Mouse (Mus musculus) heart, embryonic 14.5 days (tissue): ENCODE measurements around the gene Cd38. TPM values are rescaled to one million over a fixed set of nuclear protein-coding genes. Genes with fewer than 3 reads are reported as not detected.
"Not testable (repeated sequence)": the region's sequence is repeated elsewhere in the genome, so short reads cannot be mapped to it uniquely, and the experiment has no call there.

Source experiments
- ATAC-seq: fragments of 200-750 bp; cut with Nextera tagmentation; 2 replicates; pipeline ENCODE4 v1.8.0; 2017; ENCODE audit warnings: low read depth, moderate TSS enrichment; ENCODE audit not compliant: insufficient number of reproducible peaks, insufficient read depth, low FRiP score
- H3K27ac ChIP-seq, 2 experiments: fragments of 200-500 bp in 1 of 2; fragments of 300-500 bp in 1 of 2; sonication (generic) in 1 of 2; replicated peaks in 1 of 2; 2 replicates each; pipeline ENCODE4 v1.5.1; 2012 to 2014; ENCODE audit warnings: low read depth in 2 of 2, low read length in 2 of 2, control low read depth in 1 of 2, mild to moderate bottlenecking in 1 of 2, mixed read lengths in 1 of 2; ENCODE audit not compliant: control insufficient read depth in 1 of 2, insufficient read depth in 1 of 2
- H3K27me3 ChIP-seq: fragments of 300-500 bp; sonication (generic); 2 replicates; pipeline ENCODE4 v1.6.1; 2014; ENCODE audit warnings: mild to moderate bottlenecking, low read length, control low read depth; ENCODE audit not compliant: control insufficient read depth, insufficient read depth
- H3K36me3 ChIP-seq: fragments of 300-500 bp; sonication (generic); 2 replicates; pipeline ENCODE4 v1.6.1; 2014; ENCODE audit warnings: mild to moderate bottlenecking, control low read depth, low read length, mixed read lengths; ENCODE audit not compliant: control insufficient read depth, insufficient read depth
- H3K4me1 ChIP-seq, 2 experiments: fragments of 200-500 bp in 1 of 2; fragments of 300-500 bp in 1 of 2; sonication (generic) in 1 of 2; 2 replicates each; pipeline ENCODE4 v1.6.1; 2012 to 2014; ENCODE audit warnings: low read length in 2 of 2, control low read depth in 1 of 2, mixed read lengths in 1 of 2; ENCODE audit not compliant: control insufficient read depth in 2 of 2, insufficient read depth in 2 of 2
- H3K4me2 ChIP-seq: fragments of 300-500 bp; sonication (generic); 2 replicates; pipeline ENCODE4 v1.6.1; 2014; ENCODE audit warnings: mild to moderate bottlenecking, low read length
- H3K4me3 ChIP-seq, 2 experiments: fragments of 200-500 bp in 1 of 2; fragments of 300-500 bp in 1 of 2; sonication (generic) in 1 of 2; 2 replicates each; pipeline ENCODE4 v1.5.1; 2012 to 2014; ENCODE audit warnings: low read length in 2 of 2, mild to moderate bottlenecking in 2 of 2, control low read depth in 1 of 2, low read depth in 1 of 2, moderate library complexity in 1 of 2; ENCODE audit not compliant: control insufficient read depth in 1 of 2, insufficient read depth in 1 of 2
- H3K9ac ChIP-seq: fragments of 300-500 bp; sonication (generic); 2 replicates; pipeline ENCODE4 v1.6.1; 2014; ENCODE audit warnings: mild to moderate bottlenecking, low read length
- H3K9me3 ChIP-seq: fragments of 300-500 bp; sonication (generic); 2 replicates; pipeline ENCODE4 v1.6.1; 2016; ENCODE audit warnings: low read length, control low read depth; ENCODE audit not compliant: control insufficient read depth
- WGBS: fragments of 180-500 bp; shearing (Covaris S2); extraction: QIAGEN DNeasy Blood & Tissue Kit; methylation state at CpG from one replicate; pipeline ENCODE4 v1.1.7; 2014; 5-methylcytosine and 5-hydroxymethylcytosine counted together
- polyA plus RNA-seq: library from polyadenylated mRNA; unstranded; fragments of >200 nt; fragmentation: Nextera tagmentation; extraction: Ambion mirVana; gene quantifications from 2 replicates; pipeline ENCODE4 v1.2.1, GENCODE M21; 2014

The Cd38 gene
- polyA plus RNA-seq, 1 experiment from 2014 or later = 25.3 TPM

DNA sequence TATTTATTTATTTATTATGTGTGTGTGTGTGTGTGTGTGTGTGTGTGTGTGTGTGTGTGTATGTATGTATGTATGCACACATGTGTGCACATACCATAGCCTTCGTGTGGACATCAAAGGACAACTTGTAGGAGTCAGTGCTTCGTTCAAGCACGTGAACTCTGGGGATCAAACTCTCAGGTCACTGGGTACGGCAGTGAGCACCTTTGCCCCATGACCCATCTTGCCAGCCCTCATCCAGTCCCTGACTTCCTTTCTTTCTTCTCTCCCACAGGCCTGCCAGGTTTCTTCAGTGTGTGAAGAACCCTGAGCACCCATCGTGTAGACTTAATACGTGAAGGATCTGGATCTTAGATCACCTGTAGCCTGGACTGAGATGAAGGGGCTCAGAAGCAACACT is 41.7 kb downstream of the Cd38 start:
- Histone ChIP-seq H3K27me3 (no peaks in the 10 kb centered on the region), H3K4me2 (no peak overlapping the region), H3K9me3 (no peaks in the 10 kb centered on the region), H3K4me1 (no peaks in the 10 kb centered on the region), H3K27ac (no peak overlapping the region), H3K36me3 (peaks cover 3% of the 10 kb centered on the region; the same call in 1 of the 2 replicates), H3K9ac (no peak overlapping the region), H3K4me3 (no peak overlapping the region)
- no peak for ATAC-seq
- 98% methylated on average over 6 of the region's 6 CpGs for WGBS

DNA sequence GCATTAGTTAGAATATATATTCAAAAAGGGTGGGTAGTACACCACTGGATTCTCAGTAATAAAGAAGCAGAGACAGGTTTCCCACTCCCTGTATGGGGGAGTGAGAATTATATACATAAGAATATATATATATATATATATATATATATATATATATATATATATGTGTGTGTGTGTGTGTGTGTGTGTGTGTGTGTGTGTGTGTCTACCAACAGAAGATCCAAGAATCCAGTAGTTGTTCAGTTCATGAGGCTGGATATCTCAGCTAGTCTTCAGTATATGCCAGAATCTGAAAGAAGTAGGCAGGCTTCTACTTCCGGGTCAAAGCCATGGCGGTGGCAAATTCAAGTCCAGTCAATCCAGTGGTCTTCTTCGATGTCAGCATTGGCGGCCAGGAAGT is 44.5 kb downstream of the Cd38 start, which contains the start of gene Gm7879:
Gm7879 (plus strand) TSS at position 301 of the 400 bp plus-strand sequence.
- not testable (repeated sequence) for ATAC-seq, H3K4me1 ChIP-seq, H3K9ac ChIP-seq, H3K36me3 ChIP-seq, H3K27ac ChIP-seq, H3K27me3 ChIP-seq, H3K9me3 ChIP-seq, H3K4me2 ChIP-seq, H3K4me3 ChIP-seq
- WGBS = 92% methylated on average over 4 of the region's 4 CpGs

DNA sequence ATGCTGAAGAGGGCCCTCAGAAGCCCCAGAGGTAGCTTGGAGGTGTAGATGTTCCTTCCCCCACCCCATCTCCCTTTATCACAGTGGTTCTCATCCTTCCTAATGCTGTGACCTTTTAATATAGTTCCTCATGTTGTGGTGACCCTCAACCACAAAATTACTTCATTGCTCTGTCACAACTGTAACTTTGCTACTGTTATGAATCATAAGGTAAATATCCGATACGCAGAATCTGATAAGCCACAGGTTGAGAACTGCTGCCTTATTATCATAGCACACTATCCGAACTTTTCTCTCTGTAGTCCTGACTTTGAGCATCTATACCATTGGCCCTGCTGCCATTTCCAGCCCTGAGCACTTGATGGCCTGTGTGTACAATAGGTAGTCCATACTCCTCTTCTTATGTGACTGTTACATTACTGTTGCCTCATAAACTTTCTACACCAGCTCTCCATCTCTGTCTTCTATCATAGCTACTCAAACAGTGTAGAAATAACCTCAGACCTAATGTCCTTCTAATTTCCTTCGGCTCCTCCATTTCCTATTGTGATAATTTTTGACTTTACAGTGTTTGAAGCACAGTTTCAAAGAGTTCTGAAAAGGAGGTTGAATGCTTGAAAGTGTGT is 47.0 kb downstream of the Cd38 start:
- no peak overlapping the region for H3K4me2 ChIP-seq
- H3K27ac ChIP-seq = no peak overlapping the region
- no peaks in the 10 kb centered on the region for H3K9me3 ChIP-seq
- no peaks in the 10 kb centered on the region for H3K4me1 ChIP-seq
- H3K36me3 ChIP-seq = no peaks in the 10 kb centered on the region; the same call in 1 of the 2 replicates
- no peak overlapping the region for H3K9ac ChIP-seq
- no peak for ATAC-seq
- no peaks in the 10 kb centered on the region for H3K27me3 ChIP-seq
- H3K4me3 ChIP-seq = no peak overlapping the region
- 80% methylated on average over 4 of the region's 4 CpGs for WGBS

GRCm38 (mm10) chr5:43921877-43922276 is 53.5 kb downstream of the Cd38 start:
- 86% methylated on average over 11 of the region's 11 CpGs for WGBS
- no peaks in the 10 kb centered on the region for H3K4me1 ChIP-seq
- no peak overlapping the region for H3K4me3 ChIP-seq
- no peaks in the 10 kb centered on the region for H3K36me3 ChIP-seq
- H3K9ac ChIP-seq = no peak overlapping the region
- no peak overlapping the region for H3K4me2 ChIP-seq
- no peaks in the 10 kb centered on the region for H3K9me3 ChIP-seq
- H3K27me3 ChIP-seq = no peaks in the 10 kb centered on the region
- no peak for ATAC-seq
- no peak overlapping the region for H3K27ac ChIP-seq

GRCm38 (mm10) chr5:43923933-43924332 is 55.6 kb downstream of the Cd38 start:
- H3K27ac ChIP-seq = no peak overlapping the region
- no peak overlapping the region for H3K4me3 ChIP-seq
- H3K4me1 ChIP-seq = no peaks in the 10 kb centered on the region
- H3K36me3 ChIP-seq = no peaks in the 10 kb centered on the region
- WGBS = 24% methylated on average over 4 of the region's 4 CpGs
- H3K27me3 ChIP-seq = no peaks in the 10 kb centered on the region
- no peak overlapping the region for H3K4me2 ChIP-seq
- no peak overlapping the region for H3K9ac ChIP-seq
- no peak for ATAC-seq
- H3K9me3 ChIP-seq = no peaks in the 10 kb centered on the region

DNA sequence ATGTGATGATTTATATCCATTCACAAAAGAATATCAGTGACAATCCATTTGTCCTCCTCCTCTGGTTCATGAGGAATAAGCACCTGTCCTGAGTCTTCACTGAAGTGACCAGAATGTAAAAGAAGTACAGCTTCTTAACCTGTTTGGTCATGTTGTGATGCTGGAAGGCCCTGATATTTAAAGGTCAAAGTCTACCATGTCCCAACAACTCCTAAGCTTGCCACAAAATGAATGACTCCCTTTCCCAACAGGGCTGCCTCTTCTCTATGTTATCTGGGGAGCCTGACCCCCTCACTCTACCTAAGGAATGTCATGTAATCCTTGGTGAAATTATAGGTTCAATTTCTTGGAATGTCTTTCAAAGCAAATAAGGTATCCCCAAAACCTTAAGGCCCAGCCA is 59.4 kb downstream of the Cd38 start:
- Histone ChIP-seq H3K4me1 (no peaks in the 10 kb centered on the region), H3K9ac (no peak overlapping the region), H3K27me3 (no peaks in the 10 kb centered on the region), H3K36me3 (no peaks in the 10 kb centered on the region), H3K27ac (no peak overlapping the region), H3K4me2 (no peak overlapping the region), H3K4me3 (no peak overlapping the region), H3K9me3 (no peaks in the 10 kb centered on the region)
- ATAC-seq = no peak

GRCm38 (mm10) chr5:43933269-43933668 is 64.9 kb downstream of the Cd38 start:
- 21% methylated on average over 2 of the region's 2 CpGs for WGBS
- no peak for ATAC-seq

More at GRCm38 (mm10) chr5:43933269-43933668, 64.9 kb downstream of the Cd38 start:
- H3K4me1 ChIP-seq = no peaks in the 10 kb centered on the region
- H3K4me3 ChIP-seq = no peak overlapping the region
- no peaks in the 10 kb centered on the region for H3K36me3 ChIP-seq
- no peak overlapping the region for H3K9ac ChIP-seq
- H3K4me2 ChIP-seq = no peak overlapping the region
- no peak overlapping the region for H3K27ac ChIP-seq
- no peaks in the 10 kb centered on the region for H3K9me3 ChIP-seq
- no peaks in the 10 kb centered on the region for H3K27me3 ChIP-seq
